Mouse (Mus musculus): Measurements from ENCODE around the gene Pphln1.

Gene Pphln1

GRCm38 (mm10) chr15:93435998-93436397 lies 37.8 kb downstream of the Pphln1 start:
- DNase-seq (ENCODE audit: low read depth): no peak

- DNase-seq (ENCODE audit: low read depth): peak; percentile 75
These were observed 40.5 kb downstream of the Pphln1 start for GRCm38 (mm10) chr15:93438663-93439062.

GRCm38 (mm10) chr15:93442271-93442670 lies 44.1 kb downstream of the Pphln1 start:
- peak; percentile 29 for DNase-seq (ENCODE audit: low read depth)

GRCm38 (mm10) chr15:93443676-93444075 lies 45.5 kb downstream of the Pphln1 start:
- no peak for DNase-seq (ENCODE audit: low read depth)

- DNase-seq (ENCODE audit: low read depth): no peak
These were observed 50.7 kb downstream of the Pphln1 start for GRCm38 (mm10) chr15:93448862-93449261.

GRCm38 (mm10) chr15:93453296-93453695 lies 55.1 kb downstream of the Pphln1 start:
- DNase-seq (ENCODE audit: low read depth): no peak

- DNase-seq (ENCODE audit: low read depth): peak; percentile 11
These were observed 57.9 kb downstream of the Pphln1 start for GRCm38 (mm10) chr15:93456005-93456404.

- DNase-seq (ENCODE audit: low read depth): no peak
These were observed 61.3 kb downstream of the Pphln1 start for GRCm38 (mm10) chr15:93459422-93459821.

GRCm38 (mm10) chr15:93461066-93461465 lies 62.9 kb downstream of the Pphln1 start:
- no peak for DNase-seq (ENCODE audit: low read depth)

- DNase-seq (ENCODE audit: low read depth): no peak
These were observed 73.5 kb downstream of the Pphln1 start for GRCm38 (mm10) chr15:93471651-93472050.

- DNase-seq (ENCODE audit: low read depth): no peak
These were observed 73.9 kb downstream of the Pphln1 start for GRCm38 (mm10) chr15:93472089-93472488.

GRCm38 (mm10) chr15:93474277-93474676 lies 76.1 kb downstream of the Pphln1 start:
- DNase-seq (ENCODE audit: low read depth): no peak

GRCm38 (mm10) chr15:93475688-93476087 lies 77.5 kb downstream of the Pphln1 start:
- no peak for DNase-seq (ENCODE audit: low read depth)

- no peak for DNase-seq (ENCODE audit: low read depth)
These were observed 79.6 kb downstream of the Pphln1 start for GRCm38 (mm10) chr15:93477729-93478128.

- DNase-seq (ENCODE audit: low read depth): no peak
These were observed 80.5 kb downstream of the Pphln1 start for GRCm38 (mm10) chr15:93478676-93479075.

- DNase-seq (ENCODE audit: low read depth): no peak
These were observed 81.3 kb downstream of the Pphln1 start for GRCm38 (mm10) chr15:93479445-93479844.

- no peak for DNase-seq (ENCODE audit: low read depth)
These were observed 83.0 kb downstream of the Pphln1 start for GRCm38 (mm10) chr15:93481112-93481511.

GRCm38 (mm10) chr15:93484261-93484710 lies 86.1 kb downstream of the Pphln1 start:
- DNase-seq (ENCODE audit: low read depth): no peak

GRCm38 (mm10) chr15:93485252-93485651 lies 87.1 kb downstream of the Pphln1 start:
- no peak for DNase-seq (ENCODE audit: low read depth)

GRCm38 (mm10) chr15:93486066-93486465 lies 87.9 kb downstream of the Pphln1 start:
- DNase-seq (ENCODE audit: low read depth): no peak

GRCm38 (mm10) chr15:93489597-93489996 lies 91.4 kb downstream of the Pphln1 start:
- DNase-seq (ENCODE audit: low read depth): no peak

GRCm38 (mm10) chr15:93494700-93495099 lies 96.5 kb downstream of the Pphln1 start:
- no peak for DNase-seq (ENCODE audit: low read depth)

GRCm38 (mm10) chr15:93499866-93500265 lies 101.7 kb downstream of the Pphln1 start:
- no peak for DNase-seq (ENCODE audit: low read depth)

GRCm38 (mm10) chr15:93502703-93503102 lies 104.6 kb downstream of the Pphln1 start:
- peak; percentile 19 for DNase-seq (ENCODE audit: low read depth)

Measured in induced T-regulatory cell, adult 2 months (primary cell).